Mouse (Mus musculus): Measurements from ENCODE around the gene Gpr150. TPM values are rescaled to one million over a fixed set of nuclear protein-coding genes. Genes with fewer than 3 reads are reported as not detected.

The Gpr150 gene
- not detected for polyA plus RNA-seq (2014; fragmentation: Illumina TruSeq; extraction: RNeasy Lipid Tissue Mini Kit (QIAGEN cat#74804))

GRCm38 (mm10) chr13:76056896-76057266, at the start of gene Gpr150:
TSS of gene Gpr150 (minus strand) at chr13:76056996.

GRCm38 (mm10) chr13:76098493-76099303, 41.9 kb upstream of the Gpr150 start, which contains the start of the genes Arsk and Ttc37:
TSS of gene Arsk (minus strand) at chr13:76098660.
TSS of gene Ttc37 (plus strand) at chr13:76098734.

GRCm38 (mm10) chr13:76017974-76018843, 38.6 kb downstream of the Gpr150 start, which contains the start of gene Rfesd:
TSS of gene Rfesd (minus strand) at chr13:76018719.

Other genes starting within 250 kb of the Gpr150 start
- 35.2 TPM for gene Glrx, start 217.1 kb downstream of the Gpr150 start, polyA plus RNA-seq (2014; fragmentation: Illumina TruSeq; extraction: RNeasy Lipid Tissue Mini Kit (QIAGEN cat#74804))
- 107 TPM for gene Rhobtb3, start 113.1 kb downstream of the Gpr150 start, polyA plus RNA-seq (2014; fragmentation: Illumina TruSeq; extraction: RNeasy Lipid Tissue Mini Kit (QIAGEN cat#74804))
- 0.51 TPM for gene Spata9, start 89.8 kb downstream of the Gpr150 start, polyA plus RNA-seq (2014; fragmentation: Illumina TruSeq; extraction: RNeasy Lipid Tissue Mini Kit (QIAGEN cat#74804))
- gene Rfesd, start 38.3 kb downstream of the Gpr150 start, polyA plus RNA-seq (2014; fragmentation: Illumina TruSeq; extraction: RNeasy Lipid Tissue Mini Kit (QIAGEN cat#74804)): 78.5 TPM
- gene Arsk, start 41.7 kb upstream of the Gpr150 start, polyA plus RNA-seq (2014; fragmentation: Illumina TruSeq; extraction: RNeasy Lipid Tissue Mini Kit (QIAGEN cat#74804)): 75.6 TPM
- 56.6 TPM for gene Ttc37, start 41.7 kb upstream of the Gpr150 start, polyA plus RNA-seq (2014; fragmentation: Illumina TruSeq; extraction: RNeasy Lipid Tissue Mini Kit (QIAGEN cat#74804))
- gene Fam81b, start 248.1 kb upstream of the Gpr150 start, polyA plus RNA-seq (2014; fragmentation: Illumina TruSeq; extraction: RNeasy Lipid Tissue Mini Kit (QIAGEN cat#74804)): 7.9 TPM